Mouse (Mus musculus) liver, embryonic 16.5 days (tissue): Measurements from ENCODE around the gene Anapc7. TPM values are rescaled to one million over a fixed set of nuclear protein-coding genes. Genes with fewer than 3 reads are reported as not detected.
"Not testable (repeated sequence)": the region's sequence is repeated elsewhere in the genome, so short reads cannot be mapped to it uniquely, and the experiment has no call there.

ENCODE experiments used
- ATAC-seq: fragments of 200-750 bp; cut with Nextera tagmentation; 2 replicates; pipeline ENCODE4 v1.8.0; 2017; ENCODE audit warnings: low read depth, mild to moderate bottlenecking, moderate number of reproducible peaks, moderate library complexity
- H3K27ac ChIP-seq: fragments of 300-500 bp; sonication (generic); 2 replicates; pipeline ENCODE4 v1.5.1; 2014; ENCODE audit warnings: mild to moderate bottlenecking, low read length
- H3K27me3 ChIP-seq: fragments of 300-500 bp; sonication (generic); 2 replicates; pipeline ENCODE4 v1.6.1; 2014; ENCODE audit warnings: low read depth, low read length, mixed read lengths; ENCODE audit not compliant: control insufficient read depth, insufficient read depth
- H3K36me3 ChIP-seq: fragments of 300-500 bp; sonication (generic); 2 replicates; pipeline ENCODE4 v1.6.1; 2014; ENCODE audit warnings: mild to moderate bottlenecking; ENCODE audit not compliant: control insufficient read depth, insufficient read depth
- H3K4me1 ChIP-seq: fragments of 300-500 bp; sonication (generic); 2 replicates; pipeline ENCODE4 v1.6.1; 2014; ENCODE audit warnings: low read depth, low read length, mixed read lengths; ENCODE audit not compliant: control insufficient read depth
- H3K4me2 ChIP-seq: fragments of 300-500 bp; sonication (generic); 2 replicates; pipeline ENCODE4 v1.6.1; 2014; ENCODE audit warnings: low read depth, low read length, mixed read lengths
- H3K4me3 ChIP-seq: fragments of 300-500 bp; sonication (generic); 2 replicates; pipeline ENCODE4 v1.5.1; 2014; ENCODE audit warnings: low read depth, mild to moderate bottlenecking, low read length
- H3K9ac ChIP-seq: fragments of 300-500 bp; sonication (generic); 2 replicates; pipeline ENCODE4 v1.6.1; 2014; ENCODE audit warnings: low read depth, low read length
- H3K9me3 ChIP-seq: fragments of 300-500 bp; sonication (generic); replicated peaks from 2 replicates; pipeline ENCODE4 v1.6.1; 2016; ENCODE audit warnings: low read length; ENCODE audit not compliant: control insufficient read depth
- WGBS: fragments of 180-500 bp; shearing (Covaris S2); extraction: QIAGEN DNeasy Blood & Tissue Kit; methylation state at CpG from one replicate; pipeline ENCODE4 v1.1.7; 2014; ENCODE audit not compliant: insufficient replicate concordance; 5-methylcytosine and 5-hydroxymethylcytosine counted together
- polyA plus RNA-seq: library from polyadenylated mRNA; unstranded; fragments of >200 nt; fragmentation: Nextera tagmentation; extraction: Ambion mirVana; gene quantifications from 2 replicates; pipeline ENCODE4 v1.2.1, GENCODE M21; 2015

The Anapc7 gene
- polyA plus RNA-seq, 1 experiment from 2014 or later, result 14.9 TPM

GRCm38 (mm10) chr5:122452194-122452593 lies 30.7 kb downstream of the Anapc7 start:
- 80% methylated on average over 7 of the region's 7 CpGs for WGBS
- H3K27me3 ChIP-seq, result no peaks in the 10 kb centered on the region
- H3K27ac ChIP-seq, result no peak overlapping the region
- H3K9ac ChIP-seq, result no peak overlapping the region
- peaks cover 28% of the 10 kb centered on the region for H3K36me3 ChIP-seq
- H3K4me3 ChIP-seq, result no peak overlapping the region
- ATAC-seq, result no peak
- no peak overlapping the region for H3K4me2 ChIP-seq
- no peaks in the 10 kb centered on the region for H3K9me3 ChIP-seq
- H3K4me1 ChIP-seq, result peaks cover 2% of the 10 kb centered on the region; the same call in 1 of the 2 replicates

- Histone ChIP-seq H3K9me3 (no peaks in the 10 kb centered on the region), H3K27me3 (no peaks in the 10 kb centered on the region), H3K9ac (no peak overlapping the region), H3K4me3 (no peak overlapping the region), H3K4me1 (peaks cover 2% of the 10 kb centered on the region; the same call in 1 of the 2 replicates), H3K36me3 (peaks cover 36% of the 10 kb centered on the region), H3K27ac (no peak overlapping the region), H3K4me2 (no peak overlapping the region)
- ATAC-seq, result no peak
- 74% methylated on average over 6 of the region's 6 CpGs for WGBS
Observed at GRCm38 (mm10) chr5:122453188-122453587, 31.7 kb downstream of the Anapc7 start.

- Histone ChIP-seq H3K27ac (no peak overlapping the region), H3K4me1 (peaks cover 2% of the 10 kb centered on the region; the same call in 1 of the 2 replicates), H3K9me3 (no peaks in the 10 kb centered on the region), H3K4me3 (no peak overlapping the region), H3K27me3 (no peaks in the 10 kb centered on the region), H3K9ac (no peak overlapping the region), H3K4me2 (no peak overlapping the region), H3K36me3 (peaks cover 49% of the 10 kb centered on the region)
- WGBS, result 91% methylated on average over 4 of the region's 4 CpGs
- ATAC-seq, result no peak
Observed at GRCm38 (mm10) chr5:122454442-122454841, 32.9 kb downstream of the Anapc7 start.

- Histone ChIP-seq H3K27me3 (no peaks in the 10 kb centered on the region), H3K36me3 (peaks cover 52% of the 10 kb centered on the region), H3K4me1 (peaks cover 2% of the 10 kb centered on the region; the same call in 1 of the 2 replicates), H3K9me3 (no peaks in the 10 kb centered on the region), H3K27ac (no peak overlapping the region), H3K4me3 (no peak overlapping the region), H3K4me2 (no peak overlapping the region), H3K9ac (no peak overlapping the region)
- WGBS, result 90% methylated on average over 3 of the region's 3 CpGs
- no peak for ATAC-seq
Observed at GRCm38 (mm10) chr5:122454883-122455282, 33.4 kb downstream of the Anapc7 start.

GRCm38 (mm10) chr5:122455584-122455983 lies 34.1 kb downstream of the Anapc7 start:
- 83% methylated on average over 3 of the region's 3 CpGs for WGBS
- no peak for ATAC-seq
- peaks cover 59% of the 10 kb centered on the region for H3K36me3 ChIP-seq
- no peak overlapping the region for H3K27ac ChIP-seq
- no peaks in the 10 kb centered on the region for H3K27me3 ChIP-seq
- peaks cover 2% of the 10 kb centered on the region; the same call in 1 of the 2 replicates for H3K4me1 ChIP-seq
- no peaks in the 10 kb centered on the region for H3K9me3 ChIP-seq
- no peak overlapping the region for H3K9ac ChIP-seq
- no peak overlapping the region for H3K4me2 ChIP-seq
- no peak overlapping the region for H3K4me3 ChIP-seq

- ATAC-seq, result not testable (repeated sequence)
- WGBS, result 86% methylated on average over 9 of the region's 9 CpGs
- peaks cover 71% of the 10 kb centered on the region for H3K36me3 ChIP-seq
Observed at GRCm38 (mm10) chr5:122457054-122457453, 35.6 kb downstream of the Anapc7 start.

GRCm38 (mm10) chr5:122458066-122458465 lies 36.6 kb downstream of the Anapc7 start:
- Histone ChIP-seq H3K27ac (no peak overlapping the region), H3K36me3 (peaks cover 75% of the 10 kb centered on the region), H3K9me3 (no peaks in the 10 kb centered on the region), H3K4me1 (no peaks in the 10 kb centered on the region), H3K4me2 (no peak overlapping the region), H3K27me3 (no peaks in the 10 kb centered on the region), H3K9ac (no peak overlapping the region), H3K4me3 (no peak overlapping the region)
- no peak for ATAC-seq
- 73% methylated on average over 4 of the region's 4 CpGs for WGBS

More at GRCm38 (mm10) chr5:122457054-122457453, 35.6 kb downstream of the Anapc7 start:
- H3K4me1 ChIP-seq, H3K27ac ChIP-seq, H3K9me3 ChIP-seq, H3K4me2 ChIP-seq, H3K9ac ChIP-seq, H3K4me3 ChIP-seq, H3K27me3 ChIP-seq: not testable (repeated sequence)

GRCm38 (mm10) chr5:122459335-122459734 lies 37.8 kb downstream of the Anapc7 start:
- Histone ChIP-seq H3K9ac (no peak overlapping the region), H3K9me3 (no peaks in the 10 kb centered on the region), H3K4me2 (no peak overlapping the region), H3K27ac (no peak overlapping the region), H3K27me3 (no peaks in the 10 kb centered on the region), H3K4me1 (no peaks in the 10 kb centered on the region), H3K4me3 (no peak overlapping the region), H3K36me3 (peaks cover 78% of the 10 kb centered on the region)
- ATAC-seq, result no peak
- WGBS, result 91% methylated on average over 5 of the region's 5 CpGs

- no peaks in the 10 kb centered on the region for H3K9me3 ChIP-seq
- no peak overlapping the region for H3K27ac ChIP-seq
- WGBS, result 89% methylated on average over 11 of the region's 11 CpGs
- H3K9ac ChIP-seq, result no peak overlapping the region
- peaks cover 78% of the 10 kb centered on the region for H3K36me3 ChIP-seq
- no peaks in the 10 kb centered on the region for H3K27me3 ChIP-seq
- H3K4me2 ChIP-seq, result no peak overlapping the region
- H3K4me3 ChIP-seq, result no peak overlapping the region
- no peak for ATAC-seq
- H3K4me1 ChIP-seq, result no peaks in the 10 kb centered on the region
Observed at GRCm38 (mm10) chr5:122460656-122461055, 39.2 kb downstream of the Anapc7 start.
